Mouse (Mus musculus) spleen, postnatal 4 days (tissue): ENCODE measurements around the gene Tex36.

Experiments
- DNase-seq, 2 experiments: peaks; one replicate each; pipeline ENCODE4 v3.0.0; 2022; ENCODE audit warnings: low spot score in 2 of 2

Tex36 gene

DNA sequence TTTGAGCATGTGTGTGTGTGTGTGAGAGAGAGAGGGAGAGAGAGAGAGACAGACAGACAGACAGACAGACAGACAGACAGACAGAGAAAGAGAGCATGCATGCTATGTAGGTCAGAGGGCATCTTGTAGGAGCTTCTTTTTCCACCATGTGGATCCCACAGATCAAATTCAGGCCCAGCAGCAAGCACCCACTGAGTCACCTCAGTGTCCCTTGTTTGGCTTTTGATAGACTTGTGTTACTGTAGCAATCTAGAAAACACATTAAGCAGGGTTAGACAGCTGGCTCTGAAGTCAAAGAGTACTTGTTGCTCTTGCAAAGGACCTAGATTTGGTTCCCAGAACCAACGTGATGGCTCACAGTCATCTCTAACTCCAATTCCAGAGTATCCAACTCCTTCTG lies 10.2 kb downstream of the Tex36 start:
- DNase-seq, result no peak

DNA sequence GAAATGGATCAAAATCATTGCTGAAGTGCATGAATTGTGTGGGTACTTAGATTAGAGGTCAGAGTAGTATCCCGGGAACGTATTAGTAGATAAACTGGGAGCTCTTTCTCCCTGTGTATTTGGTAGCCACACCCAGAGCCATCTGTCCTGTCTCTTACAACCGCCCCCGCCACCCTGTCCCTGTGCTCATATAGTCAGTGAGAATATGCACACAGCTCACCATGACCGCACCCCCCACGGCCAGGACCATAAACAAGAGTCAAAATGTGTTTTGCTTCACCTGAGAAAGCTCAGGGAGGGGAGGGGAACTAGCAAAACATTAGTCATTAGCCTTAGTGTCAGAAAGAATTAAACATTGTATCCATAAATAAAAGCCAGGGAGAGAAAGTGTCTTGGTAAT lies 18.7 kb downstream of the Tex36 start:
- DNase-seq, result no peak

DNA sequence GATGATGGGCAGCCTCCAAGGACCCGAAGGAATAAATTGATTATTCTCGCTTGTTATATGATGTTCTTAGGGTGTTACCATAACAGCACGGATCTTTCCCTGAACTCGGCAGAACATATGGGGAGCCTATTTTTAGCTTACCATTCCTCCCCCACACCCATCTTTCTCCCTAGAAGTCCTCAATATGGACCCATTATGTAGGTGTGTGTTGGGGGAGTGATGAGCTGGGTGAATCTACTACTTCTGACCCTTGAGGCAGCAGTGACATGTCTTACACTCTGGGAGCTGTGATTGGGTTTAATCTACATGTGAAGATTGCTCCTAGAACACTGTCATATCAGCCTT lies 21.7 kb downstream of the Tex36 start:
- no peak for DNase-seq

DNA sequence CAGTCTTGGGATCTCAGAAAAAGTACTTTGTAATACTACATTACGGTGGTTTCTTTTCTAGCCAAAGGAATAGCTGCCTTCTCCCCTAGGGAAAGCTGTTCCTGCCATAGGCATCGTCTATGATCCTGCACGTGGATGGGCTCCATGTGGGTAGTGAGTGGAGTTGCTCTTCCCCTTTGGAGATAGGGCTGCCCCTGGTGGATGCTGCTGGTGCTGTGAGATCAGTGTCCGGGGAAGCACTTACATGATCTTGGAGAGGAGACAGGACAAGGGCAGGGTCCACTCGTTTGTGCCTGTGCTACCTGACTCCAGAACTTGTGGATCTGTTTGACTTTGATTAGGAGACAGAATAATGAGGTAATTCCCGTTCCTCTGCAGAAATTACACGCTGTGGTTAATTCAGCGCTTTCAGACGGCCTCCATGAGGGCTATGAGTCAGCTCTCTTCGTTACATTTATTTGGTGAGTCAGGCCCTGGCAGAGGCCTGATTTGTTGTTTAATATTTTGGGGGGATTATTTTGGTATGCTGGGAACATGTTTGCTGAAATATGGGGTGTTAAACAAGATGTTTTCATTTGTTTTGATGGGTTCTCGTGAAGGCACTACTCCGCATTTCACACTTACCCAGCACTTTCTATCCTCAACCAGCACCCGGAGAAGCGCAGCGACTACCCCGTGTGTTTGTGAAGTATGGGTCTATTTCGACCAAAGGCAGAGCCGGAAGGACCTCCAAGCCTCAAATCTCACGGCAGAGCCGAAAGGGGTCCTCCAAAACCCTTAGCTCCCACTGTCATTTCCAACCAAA lies 22.3 kb downstream of the Tex36 start:
- no peak for DNase-seq

DNA sequence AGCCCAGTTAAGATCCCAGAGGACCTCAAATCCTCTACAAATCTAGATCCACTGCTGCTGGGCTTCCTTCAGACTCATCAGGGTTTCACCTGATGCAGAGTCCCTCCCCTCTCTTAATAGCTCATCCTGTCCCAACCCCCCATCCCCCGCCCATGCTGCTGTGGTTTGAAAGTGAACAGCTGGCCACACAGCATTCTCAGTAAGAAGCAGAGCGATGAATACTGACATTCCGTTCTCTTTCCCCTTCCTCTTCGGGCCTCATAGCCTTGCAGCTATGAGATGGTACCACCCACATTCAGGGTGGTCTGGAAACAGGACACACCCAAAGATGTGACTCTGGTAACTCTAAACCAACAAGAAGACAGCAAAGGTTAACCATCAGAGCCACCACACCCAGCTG lies 25.1 kb downstream of the Tex36 start:
- DNase-seq, result no peak

DNA sequence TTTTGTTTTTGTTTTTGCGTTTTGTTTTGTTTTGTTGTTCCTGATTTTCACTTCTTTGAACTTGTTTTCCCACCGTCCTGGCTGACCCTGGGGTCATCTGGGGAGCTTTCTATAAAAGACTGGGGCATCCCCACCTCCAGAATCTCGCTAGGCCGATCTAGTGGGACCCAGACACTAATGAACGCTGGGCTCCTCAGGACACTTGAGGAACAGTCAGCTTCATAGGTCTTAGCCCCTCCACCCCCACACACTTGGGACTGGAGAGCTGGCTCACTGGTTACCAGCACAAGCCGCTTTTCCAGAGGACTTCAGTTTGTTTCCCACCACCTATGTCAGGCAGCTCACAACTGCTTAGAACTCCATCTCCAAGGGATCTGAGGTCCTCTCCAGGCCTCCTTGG lies 25.7 kb downstream of the Tex36 start:
- no peak for DNase-seq

DNA sequence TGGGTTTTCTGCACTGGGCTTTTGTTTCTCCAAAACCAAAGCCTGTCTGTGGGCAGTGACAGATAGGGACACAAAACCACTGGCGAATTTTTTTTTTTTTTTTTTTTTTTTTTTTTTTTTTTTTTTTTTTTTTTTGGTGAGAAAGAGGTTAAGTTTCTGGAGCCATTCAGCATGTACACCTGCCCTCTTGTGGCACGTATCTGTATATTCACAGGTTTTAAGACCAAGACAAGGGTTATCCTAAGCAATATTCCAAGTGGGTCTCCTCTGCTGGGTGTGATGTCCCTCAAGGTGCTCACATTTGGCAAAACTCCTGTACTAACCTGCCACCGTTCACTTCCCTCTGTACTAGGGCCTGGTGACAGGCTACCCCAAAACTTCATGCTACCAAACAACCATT lies 30.0 kb downstream of the Tex36 start:
- DNase-seq, result no peak

DNA sequence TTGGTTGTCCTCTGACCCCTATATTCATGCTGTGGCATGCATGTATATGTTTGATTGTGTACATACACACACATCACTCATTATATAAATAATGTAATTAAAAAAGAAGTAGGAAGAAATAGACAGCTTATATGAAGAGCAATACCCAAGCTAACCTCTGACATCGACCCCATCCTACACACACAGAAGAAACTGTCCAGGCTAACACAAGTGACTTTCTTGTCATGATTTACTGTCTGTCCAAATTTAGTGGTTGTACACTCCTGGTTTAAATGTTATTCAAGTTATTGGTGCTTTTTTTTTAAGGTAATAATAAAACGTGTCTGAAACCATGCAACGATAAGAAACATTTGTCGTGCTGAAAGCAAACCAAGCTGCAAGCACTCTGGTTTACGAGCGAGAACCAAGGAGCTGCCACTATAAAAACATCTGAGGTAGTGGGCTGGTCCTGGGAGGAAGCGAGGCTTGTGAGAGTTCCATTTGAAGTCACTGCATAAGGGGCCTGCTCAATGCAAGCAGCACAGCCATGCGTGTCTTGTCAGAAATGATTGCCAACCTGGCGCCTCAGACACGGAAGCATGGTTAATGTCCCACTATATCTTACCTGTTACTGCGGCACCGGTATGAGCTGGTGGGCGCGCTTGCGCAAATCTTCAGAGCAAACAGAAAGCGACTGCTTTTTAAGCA lies 32.6 kb downstream of the Tex36 start:
- DNase-seq, result no peak

DNA sequence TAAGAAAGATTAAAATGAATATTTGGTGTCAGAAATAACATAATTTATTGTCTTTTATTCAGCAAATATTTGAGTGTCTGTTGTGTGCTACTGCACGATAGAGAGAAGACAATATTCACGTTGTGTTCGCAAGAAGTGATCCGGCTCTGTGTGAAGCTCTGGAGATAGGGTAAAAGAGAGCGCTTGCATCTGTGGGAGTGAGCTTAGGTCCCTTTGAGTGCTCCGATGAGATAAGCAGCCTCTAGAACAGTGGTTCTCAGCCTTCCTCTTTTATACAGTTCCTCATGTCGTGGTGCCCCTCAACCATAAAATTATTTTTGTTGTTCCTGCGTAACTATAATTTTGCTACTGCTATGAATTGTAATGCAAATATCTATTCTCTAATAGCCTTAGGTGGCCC lies 37.4 kb downstream of the Tex36 start:
- peak in 1 of 2 experiments; percentile 18 for DNase-seq

DNA sequence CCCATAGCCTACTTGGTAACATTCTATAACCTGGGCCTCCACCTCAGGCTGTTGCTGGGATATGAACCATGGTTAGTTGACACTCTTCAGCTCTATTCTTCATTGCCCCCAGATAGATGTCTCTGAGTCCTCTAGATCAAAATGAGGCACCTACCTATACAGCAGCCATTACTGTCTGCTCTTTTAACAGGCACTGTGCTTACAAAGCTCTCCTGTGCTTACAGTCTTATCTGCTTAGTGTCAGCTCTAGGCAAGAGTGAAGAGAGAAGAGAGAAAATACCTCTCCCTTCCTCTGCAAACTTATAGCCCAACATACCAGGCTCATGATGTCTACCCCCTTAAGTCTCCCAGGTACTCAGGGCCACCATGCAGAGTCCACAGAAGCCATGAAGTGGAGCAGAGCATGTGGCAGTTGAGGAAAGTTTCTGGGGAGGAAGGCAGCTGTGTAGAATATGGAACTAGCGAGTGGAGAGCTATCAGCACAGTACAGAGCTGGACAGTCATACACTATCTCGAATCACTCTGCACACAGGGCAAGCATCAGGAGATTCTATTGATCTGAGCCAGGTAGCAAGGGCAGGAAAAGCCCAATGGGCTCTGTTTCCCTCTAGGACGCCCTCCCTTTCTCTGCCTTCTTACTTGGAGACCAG lies 38.7 kb downstream of the Tex36 start:
- no peak for DNase-seq

DNA sequence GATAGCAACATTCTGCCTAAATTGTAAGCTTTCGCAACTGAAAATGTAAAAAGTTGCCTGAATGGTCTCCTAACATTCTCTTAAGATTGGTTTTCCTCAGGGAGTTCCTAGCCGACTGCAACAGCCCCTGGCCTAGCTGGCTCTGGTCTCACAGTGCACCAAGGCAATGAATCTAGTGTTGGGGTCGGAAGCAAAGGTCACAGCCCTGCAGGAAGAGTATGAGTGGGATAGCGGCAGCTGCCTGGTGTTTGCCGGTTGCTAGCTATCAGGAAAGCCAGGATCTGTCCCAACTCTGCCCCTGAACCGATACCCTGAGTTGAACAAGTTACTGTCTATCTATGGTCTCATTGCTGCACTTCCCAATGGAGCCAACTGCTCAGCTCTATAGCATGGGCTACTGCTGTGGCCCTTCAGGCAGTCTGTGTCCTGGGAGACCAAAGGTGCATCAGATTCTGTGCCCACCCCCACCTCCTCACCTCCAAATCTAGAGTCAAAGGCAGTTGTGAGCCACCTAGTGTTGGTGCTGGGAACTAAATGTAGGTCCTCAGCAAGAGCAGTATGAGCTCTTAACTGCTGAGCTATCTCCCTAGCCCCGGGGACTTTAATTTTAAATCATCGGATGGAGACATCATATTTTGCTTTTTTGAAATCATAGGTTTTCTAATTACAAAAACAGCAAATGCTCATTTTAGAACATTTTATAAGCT lies 46.0 kb downstream of the Tex36 start:
- DNase-seq, result peak in 1 of 2 experiments; percentile 6

DNA sequence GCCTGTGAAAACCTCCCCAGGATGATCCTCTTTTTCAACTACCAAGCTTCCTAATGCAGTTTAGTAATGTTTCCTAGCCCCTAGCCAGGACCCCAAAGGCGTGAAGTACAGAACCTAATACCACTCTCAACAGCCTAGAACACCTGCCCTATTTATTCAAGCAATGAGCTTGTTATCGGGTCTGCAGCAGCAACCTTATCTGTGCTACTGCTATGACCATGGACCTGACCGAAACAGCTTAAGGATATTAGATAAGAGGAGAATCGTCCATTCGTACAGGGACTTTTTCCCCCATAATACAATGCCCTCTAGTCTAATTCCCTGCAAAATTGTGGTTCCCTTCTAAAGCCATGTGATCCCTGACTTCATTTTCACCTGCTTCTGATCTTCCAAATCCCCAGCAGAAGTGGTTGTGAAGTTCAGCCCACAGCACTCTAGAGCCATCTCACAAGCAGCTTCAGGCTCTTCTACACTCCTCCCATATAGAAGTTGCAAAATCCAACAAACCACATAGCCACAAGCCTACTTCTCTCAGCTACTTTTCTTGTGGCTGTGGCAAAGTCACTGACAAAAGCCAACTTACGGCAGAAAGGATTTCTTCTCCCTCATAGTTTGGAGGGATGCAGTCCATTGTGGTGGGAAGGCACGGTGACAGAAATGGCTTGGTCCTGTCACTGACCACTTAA lies 49.5 kb downstream of the Tex36 start:
- peak in 1 of 2 experiments; percentile 32 for DNase-seq

DNA sequence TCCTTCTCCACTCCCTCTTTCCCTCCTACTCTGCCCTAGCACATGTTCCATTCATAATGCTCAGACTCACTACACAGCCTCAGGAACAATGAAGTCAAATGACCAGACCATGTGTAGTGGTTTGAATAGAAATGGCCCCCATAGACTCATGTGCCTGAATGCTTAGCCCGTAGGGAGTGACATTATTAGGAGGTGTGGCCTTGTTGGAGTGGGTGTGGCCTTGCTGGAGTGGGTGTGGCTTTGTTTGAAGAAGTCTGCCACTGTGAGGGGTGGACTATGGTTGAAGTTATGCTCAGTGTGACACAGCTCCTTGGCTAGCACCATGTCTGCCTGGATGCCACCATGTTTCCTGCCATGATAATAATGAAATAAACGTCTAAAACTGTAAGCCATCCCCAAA lies 51.0 kb downstream of the Tex36 start:
- DNase-seq, result peak in 1 of 2 experiments; percentile 44

DNA sequence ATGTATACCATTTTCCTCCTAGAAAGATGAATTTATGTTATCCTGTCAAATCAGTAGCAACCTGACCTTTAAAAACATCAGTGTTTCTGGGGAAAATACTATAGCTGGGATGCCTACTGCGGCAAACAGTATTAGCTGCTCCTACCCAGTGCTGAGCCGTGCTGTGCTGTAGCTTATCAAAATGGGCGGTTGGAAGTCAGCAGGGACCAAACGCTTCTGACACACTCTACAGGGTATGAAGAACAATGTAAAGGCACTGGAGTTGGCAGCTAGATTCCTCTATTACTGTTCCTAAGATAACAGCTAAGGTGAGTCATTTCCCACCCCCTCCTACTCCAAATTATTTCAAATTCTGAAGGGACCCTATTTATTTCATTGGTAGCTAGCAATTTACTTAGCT lies 53.5 kb downstream of the Tex36 start:
- peak in 1 of 2 experiments; percentile 40 for DNase-seq

DNA sequence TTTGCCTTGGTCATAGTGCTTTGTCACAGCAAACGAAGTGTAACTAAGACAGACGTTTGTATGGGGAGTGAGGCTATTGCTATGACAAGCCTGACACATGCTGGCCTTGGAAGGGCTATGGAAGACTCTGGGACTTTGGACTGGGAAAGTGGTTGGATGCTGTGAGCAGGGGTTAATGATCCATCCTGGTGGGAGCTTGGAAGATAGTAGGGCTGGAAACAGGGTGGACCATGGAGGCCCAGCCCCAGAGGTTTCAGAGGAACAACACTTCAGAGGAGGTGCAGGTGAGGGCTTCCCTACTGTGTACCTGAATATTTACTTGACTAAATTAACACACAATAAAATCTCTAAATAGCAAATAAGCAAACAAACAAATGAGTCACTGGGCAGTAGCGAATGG lies 56.3 kb downstream of the Tex36 start:
- peak in 1 of 2 experiments; percentile 13 for DNase-seq

DNA sequence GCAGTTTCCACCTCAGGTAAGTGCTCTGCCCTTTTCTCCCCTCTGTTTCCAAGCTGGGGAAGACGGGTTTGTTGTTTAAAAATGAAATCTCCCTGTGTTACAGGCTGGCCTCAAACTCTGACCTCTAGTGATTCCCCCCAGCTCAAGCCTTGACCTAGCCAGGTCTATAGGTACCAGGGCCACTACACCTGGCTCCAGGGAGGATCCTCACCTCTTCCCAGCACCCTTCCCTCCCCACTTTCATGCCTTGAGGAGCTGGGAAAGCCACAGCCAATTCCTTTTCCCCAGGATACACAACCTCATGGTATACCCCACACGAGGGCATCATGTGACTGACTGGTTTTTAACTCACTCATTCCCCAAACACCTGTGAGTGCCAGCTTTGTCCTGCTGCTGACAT lies 57.0 kb downstream of the Tex36 start:
- DNase-seq, result no peak

DNA sequence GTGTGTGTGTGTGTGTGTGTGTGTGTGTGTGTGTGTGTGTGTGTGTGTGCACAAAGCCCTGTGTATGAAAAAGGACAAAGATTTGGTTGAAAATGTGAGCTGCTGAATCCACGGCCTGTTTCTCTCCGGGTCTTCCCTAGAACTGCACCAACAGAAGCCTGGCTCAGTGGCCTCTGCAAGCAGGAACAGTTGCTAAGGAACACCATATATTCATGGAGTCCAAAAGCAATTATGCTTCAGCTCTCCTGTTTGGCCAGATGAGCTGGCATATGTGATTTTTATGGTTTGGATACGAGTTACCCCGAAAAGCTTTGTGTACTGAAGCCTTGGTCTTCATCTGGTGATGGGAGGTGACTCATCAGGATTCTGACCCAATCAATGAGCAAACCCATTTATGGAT lies 58.8 kb downstream of the Tex36 start:
- peak in 1 of 2 experiments; percentile 26 for DNase-seq

DNA sequence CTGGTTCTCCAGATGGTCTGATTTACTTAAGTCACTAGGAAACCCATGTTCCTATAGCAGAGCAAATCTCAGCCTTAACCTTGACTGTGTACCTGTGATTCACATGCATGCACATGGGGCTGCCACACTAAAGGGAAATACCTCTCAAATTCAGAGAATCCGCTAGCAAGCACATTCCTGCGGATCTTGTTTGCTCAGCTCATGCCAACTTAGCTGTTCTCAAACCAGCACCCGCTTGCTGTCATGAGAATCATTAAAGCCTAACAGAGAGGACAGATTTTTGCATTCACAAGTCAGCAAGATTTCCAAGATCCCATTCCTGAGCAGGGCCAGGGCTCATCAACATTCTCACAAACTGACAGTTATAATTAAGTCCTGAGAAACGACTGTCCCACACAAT lies 64.6 kb downstream of the Tex36 start:
- DNase-seq, result peak in 1 of 2 experiments; percentile 27
